Mouse (Mus musculus): Measurements from ENCODE around the gene Adcy6. TPM values are rescaled to one million over a fixed set of nuclear protein-coding genes. Genes with fewer than 3 reads are reported as not detected.

The Adcy6 gene
- 1.6 TPM in 2 replicates for polyA plus RNA-seq (2012)

DNA sequence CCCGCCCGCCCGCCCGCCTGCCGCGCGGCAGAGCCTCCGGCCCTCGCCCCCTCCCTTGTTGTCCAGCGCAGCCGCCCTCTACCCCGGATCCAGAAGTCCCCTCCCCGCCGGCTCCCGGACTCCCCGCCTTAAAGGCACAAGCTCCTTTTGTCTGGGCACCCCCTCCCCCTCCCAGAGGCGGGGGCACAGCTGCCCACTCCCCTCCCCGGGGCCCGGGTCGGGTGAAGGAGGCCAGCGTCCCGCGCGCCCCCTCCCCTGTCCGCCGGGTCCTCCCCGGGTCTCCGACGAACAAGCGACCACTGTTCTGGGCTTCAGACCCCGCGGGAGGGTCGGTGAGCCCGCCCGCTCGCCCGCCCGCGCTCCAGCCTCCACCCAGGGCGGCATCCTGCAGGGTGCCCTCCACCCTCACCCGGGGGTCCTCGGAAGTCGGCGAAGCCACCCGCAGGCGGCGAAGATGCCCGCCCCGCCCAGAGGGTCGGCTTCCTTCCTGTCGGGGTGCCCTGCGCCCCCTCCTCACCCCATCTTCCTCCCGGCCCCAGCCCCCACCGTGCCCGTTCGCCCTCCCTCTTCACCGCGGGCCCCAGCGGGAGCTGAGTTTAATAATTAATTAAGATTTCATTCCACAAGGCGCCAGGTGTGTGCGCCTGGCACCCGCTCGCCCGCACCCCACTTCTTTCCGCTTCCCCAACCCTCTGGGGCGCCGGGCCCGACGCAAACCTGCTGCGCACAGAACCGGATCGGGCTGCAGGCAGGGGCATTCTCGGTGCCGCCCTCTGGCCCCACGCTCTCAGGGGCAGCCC is at the start of gene Adcy6:
TSS of gene Adcy6 (minus strand) at position 746 of the 800 bp plus-strand sequence.
- H3K4me1 ChIP-seq (ENCODE audit: control insufficient read depth): peaks cover 62% of the 10 kb centered on the region
- peaks cover 24% of the 10 kb centered on the region for H3K36me3 ChIP-seq (ENCODE audit: control insufficient read depth)
- TF ChIP-seq TAL1 (IDR thresholded peaks at IDR 0.05; ENCODE audit: low read length): no peak
- TF ChIP-seq GATA1 (IDR thresholded peaks at IDR 0.05; ENCODE audit: low read length): no peak
- peaks cover 13% of the 10 kb centered on the region for H3K27me3 ChIP-seq (ENCODE audit: control insufficient read depth)
- H3K9me3 ChIP-seq (ENCODE audit: control insufficient read depth, low read length): peaks cover 8% of the 10 kb centered on the region
- H3K4me3 ChIP-seq (replicated peaks): peak within 1 kb of the TSS; percentile 86

DNA sequence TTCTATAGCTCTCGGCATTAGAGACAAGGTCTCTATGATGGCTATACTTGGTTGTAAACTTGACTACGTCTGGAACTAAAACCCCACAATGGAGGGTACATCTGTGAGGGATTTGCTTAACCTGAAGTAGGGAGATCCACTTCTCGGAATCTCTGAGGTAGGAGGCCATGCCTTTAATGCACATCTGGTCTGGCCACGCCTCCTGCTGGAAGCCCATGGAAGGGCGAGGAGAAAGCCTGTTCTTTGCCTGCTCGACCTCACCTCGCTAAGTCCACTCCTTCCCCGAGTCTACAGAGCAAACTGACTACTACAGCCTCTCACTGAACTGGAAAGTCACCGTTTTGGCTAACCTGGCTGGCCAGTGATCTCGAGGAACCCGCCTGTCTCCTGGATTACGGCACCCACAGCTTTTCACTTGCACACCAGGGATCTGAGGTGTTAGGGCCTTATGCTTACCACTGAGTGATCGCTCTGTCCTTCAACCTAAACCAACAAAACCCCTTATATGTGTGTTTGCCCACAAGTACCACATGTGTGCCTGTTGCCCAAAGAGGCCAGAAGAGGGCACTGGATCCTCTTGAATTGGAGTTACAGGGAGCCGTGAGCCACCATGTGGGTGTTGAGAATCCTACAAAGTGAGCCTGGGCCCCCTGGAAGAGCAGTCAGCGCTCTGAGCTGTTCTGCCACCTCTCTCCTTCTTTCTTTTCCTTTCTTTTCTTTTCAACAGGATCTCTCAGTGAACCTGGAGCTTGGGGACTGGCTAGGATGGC is 47.3 kb upstream of the Adcy6 start:
- H3K36me3 ChIP-seq (ENCODE audit: control insufficient read depth): peaks cover 87% of the 10 kb centered on the region
- TF ChIP-seq TAL1 (IDR thresholded peaks at IDR 0.05; ENCODE audit: low read length) (no peak), GATA1 (IDR thresholded peaks at IDR 0.05; ENCODE audit: low read length) (no peak)
- no peak overlapping the region for H3K4me3 ChIP-seq (replicated peaks)
- peaks cover 3% of the 10 kb centered on the region for H3K9me3 ChIP-seq (ENCODE audit: control insufficient read depth, low read length)
- peaks cover 18% of the 10 kb centered on the region for H3K4me1 ChIP-seq (ENCODE audit: control insufficient read depth)
- no peaks in the 10 kb centered on the region; the same call in 1 of the 2 replicates for H3K27me3 ChIP-seq (ENCODE audit: control insufficient read depth)

DNA sequence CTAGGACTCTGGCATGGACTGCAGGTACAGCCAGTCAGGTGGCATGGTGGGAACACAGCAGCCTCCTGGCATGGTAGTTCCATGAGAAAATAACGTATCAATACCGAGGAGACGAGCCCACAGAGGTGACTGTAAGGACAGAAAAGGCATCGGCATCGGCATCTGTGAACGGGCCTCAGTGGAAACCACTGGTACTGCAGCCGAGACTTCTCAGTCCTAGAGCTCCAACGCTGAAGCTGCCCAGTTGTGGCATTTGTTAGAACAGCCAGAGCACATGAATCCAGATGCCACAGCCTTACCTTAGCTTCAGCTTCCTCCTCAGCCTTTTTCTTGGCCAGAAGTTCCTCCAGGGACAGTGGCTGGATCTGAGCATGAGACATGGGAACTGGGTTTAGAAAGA is 42.3 kb upstream of the Adcy6 start:
- Histone ChIP-seq H3K36me3 (ENCODE audit: control insufficient read depth) (peaks cover 99% of the 10 kb centered on the region), H3K27me3 (ENCODE audit: control insufficient read depth) (no peaks in the 10 kb centered on the region; the same call in 1 of the 2 replicates), H3K4me1 (ENCODE audit: control insufficient read depth) (no peaks in the 10 kb centered on the region), H3K9me3 (ENCODE audit: control insufficient read depth, low read length) (peaks cover 3% of the 10 kb centered on the region), H3K4me3 (replicated peaks) (no peak overlapping the region)
- no peak for TF ChIP-seq GATA1 (IDR thresholded peaks at IDR 0.05; ENCODE audit: low read length)
- TF ChIP-seq TAL1 (IDR thresholded peaks at IDR 0.05; ENCODE audit: low read length): no peak

DNA sequence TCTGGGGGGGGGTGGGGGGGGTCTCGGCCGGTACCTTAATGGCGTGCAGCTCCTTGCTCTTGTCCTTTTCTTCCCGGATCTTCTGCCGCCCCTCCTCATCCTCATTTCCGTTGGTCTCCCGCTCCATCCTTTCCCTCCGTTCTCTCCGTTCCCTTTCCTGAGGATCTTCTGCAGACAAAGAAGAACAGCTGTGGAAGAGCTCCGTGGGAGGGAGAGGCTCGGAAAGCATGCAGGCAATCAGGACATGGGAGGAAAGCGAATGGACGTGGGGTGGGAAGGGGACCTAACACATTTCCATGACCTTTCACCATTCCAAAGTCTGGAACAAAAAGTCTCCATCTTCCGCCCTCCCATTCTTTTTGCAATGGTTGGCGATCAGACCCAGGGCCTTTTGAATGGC is 41.6 kb upstream of the Adcy6 start:
- H3K4me3 ChIP-seq (replicated peaks): no peak overlapping the region
- peaks cover 3% of the 10 kb centered on the region for H3K9me3 ChIP-seq (ENCODE audit: control insufficient read depth, low read length)
- H3K36me3 ChIP-seq (ENCODE audit: control insufficient read depth): peaks cover 99% of the 10 kb centered on the region
- H3K27me3 ChIP-seq (ENCODE audit: control insufficient read depth): no peaks in the 10 kb centered on the region; the same call in 1 of the 2 replicates
- H3K4me1 ChIP-seq (ENCODE audit: control insufficient read depth): no peaks in the 10 kb centered on the region
- TF ChIP-seq TAL1 (IDR thresholded peaks at IDR 0.05; ENCODE audit: low read length) (no peak), GATA1 (IDR thresholded peaks at IDR 0.05; ENCODE audit: low read length) (no peak)

DNA sequence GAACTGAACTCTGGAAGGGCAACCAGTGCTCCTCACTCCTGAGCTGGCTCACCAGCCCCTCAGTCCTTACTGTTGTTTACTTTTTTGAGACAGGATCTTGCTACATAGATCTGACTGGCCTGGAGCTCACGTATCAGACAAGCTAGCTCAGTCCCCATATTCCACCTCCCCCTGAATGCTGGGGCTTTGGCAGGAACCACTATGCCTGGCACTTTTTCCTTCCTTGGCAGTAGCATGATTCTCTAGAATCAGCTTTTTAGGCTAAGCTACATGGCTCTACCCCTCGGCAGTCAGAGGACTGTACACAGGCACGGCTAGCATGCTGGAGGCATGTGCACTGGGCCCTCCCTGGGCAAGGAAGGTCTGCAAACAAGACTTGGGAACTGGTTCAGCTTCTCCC is 38.2 kb upstream of the Adcy6 start:
- TF ChIP-seq TAL1 (IDR thresholded peaks at IDR 0.05; ENCODE audit: low read length) (no peak), GATA1 (IDR thresholded peaks at IDR 0.05; ENCODE audit: low read length) (no peak)
- no peaks in the 10 kb centered on the region for H3K4me1 ChIP-seq (ENCODE audit: control insufficient read depth)
- H3K27me3 ChIP-seq (ENCODE audit: control insufficient read depth): no peaks in the 10 kb centered on the region
- no peaks in the 10 kb centered on the region for H3K9me3 ChIP-seq (ENCODE audit: control insufficient read depth, low read length)
- peaks cover 100% of the 10 kb centered on the region for H3K36me3 ChIP-seq (ENCODE audit: control insufficient read depth)
- no peak overlapping the region for H3K4me3 ChIP-seq (replicated peaks)

DNA sequence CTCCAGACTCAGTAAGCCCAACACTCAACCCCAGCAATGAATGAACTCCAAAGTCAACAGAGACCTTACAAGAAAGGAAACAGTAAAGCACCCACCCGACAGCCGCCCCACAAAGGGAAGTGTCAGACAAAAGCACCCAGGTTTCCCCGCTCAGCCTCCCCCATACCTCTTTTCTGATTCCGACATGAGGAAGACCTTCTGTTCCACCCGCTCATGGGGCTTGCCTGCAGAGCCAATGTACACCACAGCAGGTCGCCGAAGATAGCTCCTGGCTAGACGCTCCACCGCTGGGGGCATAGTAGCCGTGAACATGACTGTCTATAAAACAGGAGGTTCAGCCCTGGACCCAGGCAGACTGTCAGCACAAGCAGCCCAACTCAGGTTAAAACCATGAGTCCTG is 37.4 kb upstream of the Adcy6 start:
- H3K36me3 ChIP-seq (ENCODE audit: control insufficient read depth): peaks cover 93% of the 10 kb centered on the region

DNA sequence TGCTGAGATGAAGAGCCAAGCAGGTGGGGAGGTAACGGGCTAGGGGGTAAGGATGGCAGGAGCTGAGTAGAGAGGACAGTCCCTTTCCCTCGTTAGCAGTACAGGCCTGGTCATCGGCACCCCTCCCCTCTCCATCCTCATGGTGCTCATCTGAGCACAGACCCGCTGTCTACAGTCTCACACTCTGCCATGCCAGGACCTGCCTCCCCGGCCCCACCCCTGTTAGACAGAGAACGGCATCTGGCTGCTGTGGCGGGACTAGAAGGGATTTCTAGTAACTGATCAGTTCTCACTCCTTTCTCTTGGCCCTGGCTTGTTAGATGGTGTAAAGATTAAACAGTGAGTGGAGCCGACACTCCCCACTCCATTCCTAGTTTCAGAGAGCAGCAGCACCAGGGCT is 36.9 kb upstream of the Adcy6 start:
- H3K36me3 ChIP-seq (ENCODE audit: control insufficient read depth): peaks cover 87% of the 10 kb centered on the region
- no peak overlapping the region for H3K4me3 ChIP-seq (replicated peaks)
- no peaks in the 10 kb centered on the region; the same call in none of the 2 replicates for H3K4me1 ChIP-seq (ENCODE audit: control insufficient read depth)
- H3K9me3 ChIP-seq (ENCODE audit: control insufficient read depth, low read length): no peaks in the 10 kb centered on the region
- peaks cover 2% of the 10 kb centered on the region; the same call in 1 of the 2 replicates for H3K27me3 ChIP-seq (ENCODE audit: control insufficient read depth)
- no peak for TF ChIP-seq TAL1 (IDR thresholded peaks at IDR 0.05; ENCODE audit: low read length)
- TF ChIP-seq GATA1 (IDR thresholded peaks at IDR 0.05; ENCODE audit: low read length): no peak

More for the DNA sequence above, 37.4 kb upstream of the Adcy6 start:
- H3K9me3 ChIP-seq (ENCODE audit: control insufficient read depth, low read length): no peaks in the 10 kb centered on the region
- no peaks in the 10 kb centered on the region for H3K4me1 ChIP-seq (ENCODE audit: control insufficient read depth)
- H3K4me3 ChIP-seq (replicated peaks): no peak overlapping the region
- H3K27me3 ChIP-seq (ENCODE audit: control insufficient read depth): no peaks in the 10 kb centered on the region
- no peak for TF ChIP-seq GATA1 (IDR thresholded peaks at IDR 0.05; ENCODE audit: low read length)
- TF ChIP-seq TAL1 (IDR thresholded peaks at IDR 0.05; ENCODE audit: low read length): no peak

DNA sequence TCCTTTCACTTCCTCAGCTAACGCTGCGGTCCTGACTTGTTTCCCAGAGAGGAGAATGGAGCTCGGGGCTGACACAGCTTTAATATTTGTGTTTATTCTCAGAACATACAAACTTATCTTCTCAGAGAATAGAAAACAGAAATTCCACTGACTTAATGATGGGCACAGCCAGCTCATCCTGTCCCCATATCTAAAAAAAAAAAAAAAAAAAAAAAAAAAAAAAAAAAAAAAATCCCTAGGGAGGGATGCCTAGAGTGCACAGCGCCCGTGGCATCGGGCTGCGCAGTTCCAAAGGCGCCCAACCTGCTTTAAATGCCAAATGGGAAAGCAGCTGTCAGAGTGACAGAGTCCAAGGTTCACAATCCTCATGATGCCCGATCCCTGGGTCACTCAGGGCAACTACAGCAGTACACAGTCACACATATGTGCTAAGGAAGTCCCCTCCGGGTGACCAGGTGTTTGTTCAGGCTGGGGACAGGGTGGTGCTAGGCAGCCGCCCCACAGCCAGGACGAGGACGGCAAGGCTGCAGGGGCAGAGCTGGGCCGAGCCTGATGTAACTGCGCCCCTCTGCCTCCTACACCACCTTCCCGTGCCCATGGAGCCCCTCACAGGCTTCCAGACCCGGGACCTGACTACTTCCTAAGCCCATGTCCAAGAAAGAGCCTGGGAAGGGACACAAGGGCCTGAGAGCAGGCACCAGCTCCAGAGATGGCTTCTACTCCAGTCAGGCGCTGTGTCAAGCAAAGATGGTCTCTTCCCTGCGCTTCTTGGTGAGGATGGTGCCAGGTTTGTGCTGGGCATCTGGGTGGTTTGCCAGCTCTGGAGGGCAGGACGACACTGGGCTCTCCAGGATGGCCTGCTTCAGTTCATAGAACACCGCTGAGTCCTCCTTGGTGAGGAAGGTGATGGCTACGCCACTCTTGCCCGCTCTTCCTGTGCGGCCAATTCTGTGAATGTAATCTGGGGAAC is 35.5 kb upstream of the Adcy6 start:
- peaks cover 12% of the 10 kb centered on the region for H3K27me3 ChIP-seq (ENCODE audit: control insufficient read depth)
- no peaks in the 10 kb centered on the region; the same call in none of the 2 replicates for H3K4me1 ChIP-seq (ENCODE audit: control insufficient read depth)
- H3K9me3 ChIP-seq (ENCODE audit: control insufficient read depth, low read length): no peaks in the 10 kb centered on the region
- peaks cover 73% of the 10 kb centered on the region for H3K36me3 ChIP-seq (ENCODE audit: control insufficient read depth)
- TF ChIP-seq GATA1 (IDR thresholded peaks at IDR 0.05; ENCODE audit: low read length): no peak
- TF ChIP-seq TAL1 (IDR thresholded peaks at IDR 0.05; ENCODE audit: low read length): no peak
- no peak overlapping the region for H3K4me3 ChIP-seq (replicated peaks)
